Mouse (Mus musculus) R1 (cell line): Measurements from ENCODE around the gene Ank2.
A peak's percentile ranks its signal among the peaks of the same experiment; 100 is the strongest.

Source experiments
- DNase-seq: peaks from one replicate; pipeline ENCODE4 v3.0.0-alpha.2; 2018; ENCODE audit warnings: low read depth, low spot score

The Ank2 gene

GRCm38 (mm10) chr3:126903543-126903942 is 595.6 kb downstream of the Ank2 start:
- DNase-seq, result peak; percentile 16

GRCm38 (mm10) chr3:126886644-126887043 is 612.5 kb downstream of the Ank2 start:
- DNase-seq, result no peak

- no peak for DNase-seq
These were observed 613.1 kb downstream of the Ank2 start for GRCm38 (mm10) chr3:126886090-126886489.

GRCm38 (mm10) chr3:126878233-126878632 is 620.9 kb downstream of the Ank2 start:
- no peak for DNase-seq
